Mouse (Mus musculus): Measurements from ENCODE around the gene Gm18596. TPM values are rescaled to one million over a fixed set of nuclear protein-coding genes. Genes with fewer than 3 reads are reported as not detected.
"Not testable (repeated sequence)": the region's sequence is repeated elsewhere in the genome, so short reads cannot be mapped to it uniquely, and the experiment has no call there.

Gm18596 gene
- total RNA-seq, 2 experiments from 2014 or later = not detected

- not testable (repeated sequence) for DNase-seq
These were observed 31.3 kb downstream of the Gm18596 start, which contains the start of gene Gm10024 for GRCm38 (mm10) chr10:77711157-77711556. Gene Gm10024 (plus strand): TSS chr10:77711457.

GRCm38 (mm10) chr10:77709831-77710230 is 32.6 kb downstream of the Gm18596 start:
- no peak for DNase-seq

GRCm38 (mm10) chr10:77706326-77706725 is 36.1 kb downstream of the Gm18596 start, which contains the start of gene Gm10272:
Gene Gm10272 (plus strand): TSS chr10:77706626.
- no peak for DNase-seq

GRCm38 (mm10) chr10:77697133-77697532 is 45.3 kb downstream of the Gm18596 start, which contains the start of gene Gm9508:
Gene Gm9508 (minus strand): TSS chr10:77697233.
- no peak for DNase-seq

Other genes with a start within 250 kb of the Gm18596 start
- gene Fam207a, start 226.9 kb downstream of the Gm18596 start, total RNA-seq (2021) = 1 to 10 TPM; 6.2 to 6.7 TPM
- gene Itgb2, start 212.4 kb downstream of the Gm18596 start, total RNA-seq (2021) = 1 to 10 TPM; 1.3 to 1.8 TPM
- gene Pttg1ip, start 160.9 kb downstream of the Gm18596 start, total RNA-seq (2021) = 10 to 100 TPM; 26.1 to 29.1 TPM
- gene Sumo3, start 136.5 kb downstream of the Gm18596 start, total RNA-seq (2021) = 10 to 100 TPM; 32.8 to 36.7 TPM
- gene Gm49325, start 136.4 kb downstream of the Gm18596 start, total RNA-seq (2021) = 1 to 10 TPM; 6.5 to 7.4 TPM
- gene Ube2g2, start 120.4 kb downstream of the Gm18596 start, total RNA-seq (2021) = 10 to 100 TPM; 81.7 to 84.9 TPM
- gene Tspear, start 56.1 kb downstream of the Gm18596 start, total RNA-seq (2021) = not detected
- gene Gm19402, start 51.9 kb downstream of the Gm18596 start, total RNA-seq (2021) = not detected
- not detected for gene Gm9508, start 45.4 kb downstream of the Gm18596 start, total RNA-seq (2021)
- gene Gm10272, start 36.0 kb downstream of the Gm18596 start, total RNA-seq (2021) = not detected
- not detected for gene Gm10024, start 31.2 kb downstream of the Gm18596 start, total RNA-seq (2021)
- not detected for gene Gm10142, start 26.8 kb downstream of the Gm18596 start, total RNA-seq (2021)
- not detected for gene Krtap12-1, start 22.0 kb downstream of the Gm18596 start, total RNA-seq (2021)
- not detected for gene Gm10100, start 16.2 kb downstream of the Gm18596 start, total RNA-seq (2021)
- not detected for gene Gm9736, start 8.7 kb upstream of the Gm18596 start, total RNA-seq (2021)
- gene Gm3233, start 17.0 kb upstream of the Gm18596 start, total RNA-seq (2021) = not detected
- not detected for gene Gm3238, start 28.7 kb upstream of the Gm18596 start, total RNA-seq (2021)
- not detected for gene Gm7138, start 34.3 kb upstream of the Gm18596 start, total RNA-seq (2021)
- gene Gm3250, start 39.9 kb upstream of the Gm18596 start, total RNA-seq (2021) = not detected
- not detected for gene Gm7137, start 45.6 kb upstream of the Gm18596 start, total RNA-seq (2021)
- not detected for gene Gm9639, start 52.4 kb upstream of the Gm18596 start, total RNA-seq (2021)
- not detected for gene Gm19668, start 56.5 kb upstream of the Gm18596 start, total RNA-seq (2021)
- not detected for gene Gm9507, start 69.2 kb upstream of the Gm18596 start, total RNA-seq (2021)
- gene Gm2696, start 72.0 kb upstream of the Gm18596 start, total RNA-seq (2021) = not detected
- gene Krtap10-4, start 84.5 kb upstream of the Gm18596 start, total RNA-seq (2021) = not detected
- gene Krtap10-10, start 93.3 kb upstream of the Gm18596 start, total RNA-seq (2021) = not detected
- gene Gm36176, start 104.2 kb upstream of the Gm18596 start, total RNA-seq (2021) = not detected
- gene Gm10318, start 110.2 kb upstream of the Gm18596 start, total RNA-seq (2021) = not detected
- not detected for gene Gm3285, start 119.3 kb upstream of the Gm18596 start, total RNA-seq (2021)
- under 1 TPM; 0.18 to 0.32 TPM for gene Lrrc3, start 159.9 kb upstream of the Gm18596 start, total RNA-seq (2021)
- under 1 TPM; 0.26 to 0.83 TPM for gene Trpm2, start 227.9 kb upstream of the Gm18596 start, total RNA-seq (2021)
- 1 to 10 TPM; 4.0 to 4.7 TPM for gene 1810043G02Rik, start 235.9 kb upstream of the Gm18596 start, total RNA-seq (2021)